Mouse (Mus musculus) liver, postnatal 0 days (tissue): ENCODE data around the gene Ntrk3. TPM values are rescaled to one million over a fixed set of nuclear protein-coding genes. Genes with fewer than 3 reads are reported as not detected.

Experiments
- ATAC-seq: fragments of 200-750 bp; cut with Nextera tagmentation; 2 replicates; pipeline ENCODE4 v1.8.0; 2017; ENCODE audit warnings: mild to moderate bottlenecking, moderate library complexity
- DNase-seq: peaks from one replicate; pipeline ENCODE4 v3.0.0-alpha.2; 2016
- H3K27ac ChIP-seq: fragments of 300-500 bp; sonication (generic); 2 replicates; pipeline ENCODE4 v1.5.1; 2014; ENCODE audit warnings: antibody characterized with exemption, moderate library complexity, mild to moderate bottlenecking, low read depth
- H3K27me3 ChIP-seq: fragments of 300-500 bp; sonication (generic); 2 replicates; pipeline ENCODE4 v1.6.1; 2014; ENCODE audit warnings: low read length, control low read depth, mixed read lengths; ENCODE audit not compliant: insufficient read depth
- H3K36me3 ChIP-seq: fragments of 300-500 bp; sonication (generic); replicated peaks from 2 replicates; pipeline ENCODE4 v1.6.1; 2014; ENCODE audit warnings: mild to moderate bottlenecking, control low read depth, low read length, moderate library complexity, mixed read lengths; ENCODE audit not compliant: insufficient read depth
- H3K4me1 ChIP-seq: fragments of 300-500 bp; sonication (generic); 2 replicates; pipeline ENCODE4 v1.6.1; 2014; ENCODE audit warnings: antibody characterized with exemption, mild to moderate bottlenecking, control low read depth; ENCODE audit not compliant: insufficient read depth
- H3K4me2 ChIP-seq: fragments of 300-500 bp; sonication (generic); 2 replicates; pipeline ENCODE4 v1.6.1; 2014; ENCODE audit warnings: low read depth, mild to moderate bottlenecking, low read length, moderate library complexity, mixed read lengths
- H3K4me3 ChIP-seq: fragments of 300-500 bp; sonication (generic); 2 replicates; pipeline ENCODE4 v1.5.1; 2014; ENCODE audit warnings: low read depth, low read length
- H3K9ac ChIP-seq: fragments of 300-500 bp; sonication (generic); replicated peaks from 2 replicates; pipeline ENCODE4 v1.6.1; 2014; ENCODE audit warnings: mild to moderate bottlenecking, moderate library complexity
- H3K9me3 ChIP-seq: fragments of 300-500 bp; sonication (generic); 2 replicates; pipeline ENCODE4 v1.6.1; 2016; ENCODE audit warnings: mild to moderate bottlenecking, control low read depth, low read length, mixed read lengths
- CTCF ChIP-seq: sonication (generic); IDR thresholded peaks from 2 replicates; pipeline ENCODE4 v1.5.1; 2016; ENCODE audit warnings: antibody characterized with exemption, low read depth
- EP300 ChIP-seq: IDR thresholded peaks from 2 replicates; pipeline ENCODE4 v1.6.1; 2016; ENCODE audit warnings: antibody characterized with exemption, low read depth, mild to moderate bottlenecking
- WGBS: fragments of 180-500 bp; shearing (Covaris S2); extraction: QIAGEN DNeasy Blood & Tissue Kit; methylation state at CpG from one replicate; pipeline ENCODE4 v1.1.7; 2014; ENCODE audit not compliant: insufficient replicate concordance; 5-methylcytosine and 5-hydroxymethylcytosine counted together
- polyA plus RNA-seq: library from polyadenylated mRNA; unstranded; fragments of >200 nt; fragmentation: Nextera tagmentation; extraction: Ambion mirVana; gene quantifications from 2 replicates; pipeline ENCODE4 v1.2.1, GENCODE M21; 2015

The Ntrk3 gene
- polyA plus RNA-seq, 1 experiment from 2014 or later, result 0.16 TPM

GRCm38 (mm10) chr7:78326185-78326584 lies 411.6 kb downstream of the Ntrk3 start:
- H3K9ac ChIP-seq, result no peak overlapping the region
- no peak overlapping the region for H3K4me3 ChIP-seq
- TF ChIP-seq EP300 (no peak), CTCF (no peak)
- no peaks in the 10 kb centered on the region for H3K27me3 ChIP-seq
- no peak overlapping the region for H3K4me2 ChIP-seq
- DNase-seq (no peak), ATAC-seq (no peak)
- H3K36me3 ChIP-seq, result no peaks in the 10 kb centered on the region
- 82% methylated on average over 3 of the region's 3 CpGs for WGBS
- no peaks in the 10 kb centered on the region for H3K4me1 ChIP-seq
- H3K9me3 ChIP-seq, result no peaks in the 10 kb centered on the region
- no peak overlapping the region for H3K27ac ChIP-seq

GRCm38 (mm10) chr7:78318640-78319039 lies 419.2 kb downstream of the Ntrk3 start:
- no peak overlapping the region for H3K9ac ChIP-seq
- no peak overlapping the region for H3K27ac ChIP-seq
- no peaks in the 10 kb centered on the region for H3K36me3 ChIP-seq
- DNase-seq (no peak), ATAC-seq (no peak)
- H3K4me3 ChIP-seq, result no peak overlapping the region
- no peak overlapping the region for H3K4me2 ChIP-seq
- H3K9me3 ChIP-seq, result no peaks in the 10 kb centered on the region
- no peaks in the 10 kb centered on the region for H3K27me3 ChIP-seq
- H3K4me1 ChIP-seq, result no peaks in the 10 kb centered on the region
- TF ChIP-seq EP300 (no peak), CTCF (no peak)
- 77% methylated on average over 4 of the region's 4 CpGs for WGBS

DNA sequence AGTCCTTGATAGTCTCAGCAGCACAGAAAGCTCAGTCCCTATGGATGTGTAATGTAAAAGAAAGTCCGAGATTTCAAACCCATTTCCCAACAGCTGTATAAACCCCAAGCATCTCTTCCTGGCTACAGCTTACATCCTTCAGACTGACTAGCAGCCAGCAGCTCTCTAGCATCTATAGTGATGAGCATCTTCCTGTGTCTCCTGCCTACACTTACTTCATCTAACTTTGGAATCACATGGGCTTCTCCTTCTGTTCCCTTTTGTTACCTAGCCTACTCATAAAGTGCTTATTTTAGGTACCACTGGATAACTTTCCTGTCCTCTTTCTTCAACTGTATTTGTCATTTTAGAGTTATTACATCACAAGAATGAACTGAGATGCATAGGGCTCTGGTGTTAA lies 432.0 kb downstream of the Ntrk3 start:
- Histone ChIP-seq H3K27ac (no peak overlapping the region), H3K4me1 (no peaks in the 10 kb centered on the region), H3K9ac (no peak overlapping the region), H3K36me3 (no peaks in the 10 kb centered on the region), H3K27me3 (no peaks in the 10 kb centered on the region), H3K4me3 (no peak overlapping the region), H3K9me3 (no peaks in the 10 kb centered on the region), H3K4me2 (no peak overlapping the region)
- DNase-seq, result no peak
- ATAC-seq, result no peak
- 73% methylated on average over 1 of the region's 1 CpGs for WGBS
- TF ChIP-seq EP300 (no peak), CTCF (no peak)

DNA sequence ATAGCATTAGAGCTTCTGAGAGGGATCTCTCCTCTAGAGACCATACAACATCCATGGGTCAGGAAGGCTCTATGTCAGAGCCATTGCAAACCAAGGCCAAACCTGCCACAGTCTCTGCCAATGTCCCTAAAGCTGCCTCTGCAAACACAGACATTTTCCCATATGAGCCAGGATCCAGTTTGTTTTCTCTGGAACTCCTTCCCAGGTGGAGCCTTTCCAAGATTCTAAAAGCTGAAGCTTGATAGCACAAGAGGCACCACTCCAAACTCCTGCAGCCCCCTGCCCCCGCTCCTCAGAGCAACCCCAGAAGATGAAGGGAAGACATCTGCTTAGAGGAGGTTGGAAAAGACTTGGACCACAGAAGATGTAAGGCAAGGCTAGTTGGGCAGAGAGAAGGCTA lies 432.8 kb downstream of the Ntrk3 start:
- H3K36me3 ChIP-seq, result no peaks in the 10 kb centered on the region
- no peak overlapping the region for H3K4me3 ChIP-seq
- no peak overlapping the region for H3K27ac ChIP-seq
- no peak overlapping the region for H3K9ac ChIP-seq
- ATAC-seq (no peak), DNase-seq (no peak)
- 71% methylated on average over 1 of the region's 1 CpGs for WGBS
- H3K4me1 ChIP-seq, result no peaks in the 10 kb centered on the region
- H3K9me3 ChIP-seq, result no peaks in the 10 kb centered on the region
- H3K27me3 ChIP-seq, result no peaks in the 10 kb centered on the region
- no peak for TF ChIP-seq CTCF
- no peak for TF ChIP-seq EP300
- H3K4me2 ChIP-seq, result no peak overlapping the region

GRCm38 (mm10) chr7:78297290-78297689 lies 440.5 kb downstream of the Ntrk3 start:
- TF ChIP-seq EP300 (no peak), CTCF (no peak)
- no peak overlapping the region for H3K4me3 ChIP-seq
- H3K27me3 ChIP-seq, result no peaks in the 10 kb centered on the region
- no peak overlapping the region for H3K9ac ChIP-seq
- no peaks in the 10 kb centered on the region for H3K4me1 ChIP-seq
- no peak overlapping the region for H3K4me2 ChIP-seq
- ATAC-seq (no peak), DNase-seq (no peak)
- H3K9me3 ChIP-seq, result no peaks in the 10 kb centered on the region
- 77% methylated on average over 5 of the region's 5 CpGs for WGBS
- no peak overlapping the region for H3K27ac ChIP-seq
- no peaks in the 10 kb centered on the region for H3K36me3 ChIP-seq

GRCm38 (mm10) chr7:78294322-78294721 lies 443.5 kb downstream of the Ntrk3 start:
- no peak overlapping the region for H3K27ac ChIP-seq
- H3K36me3 ChIP-seq, result no peaks in the 10 kb centered on the region
- H3K4me1 ChIP-seq, result no peaks in the 10 kb centered on the region
- H3K9ac ChIP-seq, result no peak overlapping the region
- no peak overlapping the region for H3K4me2 ChIP-seq
- no peaks in the 10 kb centered on the region for H3K27me3 ChIP-seq
- no peak for DNase-seq
- 0 out of 2 replicates have a peak, but pooled peaks have one; percentile 5 for TF ChIP-seq CTCF
- no peak for TF ChIP-seq EP300
- 72% methylated on average over 3 of the region's 3 CpGs for WGBS
- no peak overlapping the region for H3K4me3 ChIP-seq
- H3K9me3 ChIP-seq, result no peaks in the 10 kb centered on the region
- ATAC-seq, result no peak

DNA sequence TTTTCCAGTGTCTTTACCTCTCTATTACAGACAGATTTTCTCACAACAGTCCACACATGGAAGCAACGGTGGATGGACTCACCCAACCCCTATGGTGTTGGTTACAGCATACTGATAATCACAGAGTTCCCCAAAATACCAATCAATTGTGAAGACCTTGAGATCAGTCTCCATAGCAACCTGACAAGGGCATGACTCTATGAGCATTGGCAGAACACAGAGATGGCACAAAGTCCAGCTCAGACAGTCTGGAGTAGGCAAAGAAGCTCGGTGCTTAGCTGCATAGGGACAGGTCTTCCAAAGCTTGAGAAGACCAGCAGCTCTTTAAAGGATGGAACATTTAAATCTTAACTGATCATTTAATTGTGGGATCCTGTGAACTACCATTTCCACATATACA lies 447.6 kb downstream of the Ntrk3 start:
- H3K36me3 ChIP-seq, result no peaks in the 10 kb centered on the region
- H3K27me3 ChIP-seq, result no peaks in the 10 kb centered on the region
- DNase-seq, result no peak
- H3K27ac ChIP-seq, result no peak overlapping the region
- ATAC-seq, result no peak
- no peak overlapping the region for H3K9ac ChIP-seq
- no peak overlapping the region for H3K4me2 ChIP-seq
- no peak overlapping the region for H3K4me3 ChIP-seq
- H3K4me1 ChIP-seq, result no peaks in the 10 kb centered on the region
- TF ChIP-seq CTCF, result no peak
- TF ChIP-seq EP300, result no peak
- H3K9me3 ChIP-seq, result no peaks in the 10 kb centered on the region
- 55% methylated on average over 2 of the region's 2 CpGs for WGBS
